Mouse (Mus musculus) heart, embryonic 11.5 days (tissue): Measurements from ENCODE around the gene Gab2. TPM values are rescaled to one million over a fixed set of nuclear protein-coding genes. Genes with fewer than 3 reads are reported as not detected.
A peak's percentile ranks its signal among the peaks of the same experiment; 100 is the strongest.

Source experiments
- ATAC-seq: fragments of 200-750 bp; cut with Nextera tagmentation; replicated peaks from 2 replicates; pipeline ENCODE4 v1.8.0; 2017; ENCODE audit warnings: moderate library complexity; ENCODE audit not compliant: insufficient number of reproducible peaks, low FRiP score, low TSS enrichment
- H3K27ac ChIP-seq: fragments of 300-500 bp; sonication (generic); 2 replicates; pipeline ENCODE4 v1.5.1; 2014; ENCODE audit warnings: mild to moderate bottlenecking, low read depth, low read length
- H3K27me3 ChIP-seq: fragments of 300-500 bp; sonication (generic); 2 replicates; pipeline ENCODE4 v1.6.1; 2014; ENCODE audit warnings: mild to moderate bottlenecking, low read length, mixed read lengths; ENCODE audit not compliant: control insufficient read depth, insufficient read depth
- H3K36me3 ChIP-seq: fragments of 300-500 bp; sonication (generic); 2 replicates; pipeline ENCODE4 v1.6.1; 2014; ENCODE audit warnings: mild to moderate bottlenecking, low read length, moderate library complexity, mixed read lengths; ENCODE audit not compliant: control insufficient read depth, insufficient read depth
- H3K4me1 ChIP-seq: fragments of 300-500 bp; sonication (generic); 2 replicates; pipeline ENCODE4 v1.6.1; 2014; ENCODE audit warnings: low read length; ENCODE audit not compliant: control insufficient read depth, insufficient read depth
- H3K4me2 ChIP-seq: fragments of 300-500 bp; sonication (generic); 2 replicates; pipeline ENCODE4 v1.6.1; 2014; ENCODE audit warnings: mild to moderate bottlenecking, moderate library complexity
- H3K4me3 ChIP-seq: fragments of 300-500 bp; sonication (generic); 2 replicates; pipeline ENCODE4 v1.5.1; 2014; ENCODE audit warnings: low read depth, low read length
- H3K9ac ChIP-seq: fragments of 300-500 bp; sonication (generic); 2 replicates; pipeline ENCODE4 v1.6.1; 2014; ENCODE audit warnings: mild to moderate bottlenecking, low read depth, low read length, moderate library complexity
- H3K9me3 ChIP-seq: fragments of 300-500 bp; sonication (generic); replicated peaks from 2 replicates; pipeline ENCODE4 v1.6.1; 2016; ENCODE audit warnings: low read length; ENCODE audit not compliant: control insufficient read depth
- WGBS: fragments of 180-500 bp; shearing (Covaris S2); extraction: QIAGEN DNeasy Blood & Tissue Kit; methylation state at CpG from one replicate; pipeline ENCODE4 v1.1.7; 2014; ENCODE audit not compliant: insufficient replicate concordance; 5-methylcytosine and 5-hydroxymethylcytosine counted together
- polyA plus RNA-seq: library from polyadenylated mRNA; unstranded; fragments of >200 nt; fragmentation: Nextera tagmentation; extraction: Ambion mirVana; gene quantifications from 2 replicates; pipeline ENCODE4 v1.2.1, GENCODE M21; 2014

The Gab2 gene
- polyA plus RNA-seq: 5.7 and 7.4 TPM in 2 replicates

DNA sequence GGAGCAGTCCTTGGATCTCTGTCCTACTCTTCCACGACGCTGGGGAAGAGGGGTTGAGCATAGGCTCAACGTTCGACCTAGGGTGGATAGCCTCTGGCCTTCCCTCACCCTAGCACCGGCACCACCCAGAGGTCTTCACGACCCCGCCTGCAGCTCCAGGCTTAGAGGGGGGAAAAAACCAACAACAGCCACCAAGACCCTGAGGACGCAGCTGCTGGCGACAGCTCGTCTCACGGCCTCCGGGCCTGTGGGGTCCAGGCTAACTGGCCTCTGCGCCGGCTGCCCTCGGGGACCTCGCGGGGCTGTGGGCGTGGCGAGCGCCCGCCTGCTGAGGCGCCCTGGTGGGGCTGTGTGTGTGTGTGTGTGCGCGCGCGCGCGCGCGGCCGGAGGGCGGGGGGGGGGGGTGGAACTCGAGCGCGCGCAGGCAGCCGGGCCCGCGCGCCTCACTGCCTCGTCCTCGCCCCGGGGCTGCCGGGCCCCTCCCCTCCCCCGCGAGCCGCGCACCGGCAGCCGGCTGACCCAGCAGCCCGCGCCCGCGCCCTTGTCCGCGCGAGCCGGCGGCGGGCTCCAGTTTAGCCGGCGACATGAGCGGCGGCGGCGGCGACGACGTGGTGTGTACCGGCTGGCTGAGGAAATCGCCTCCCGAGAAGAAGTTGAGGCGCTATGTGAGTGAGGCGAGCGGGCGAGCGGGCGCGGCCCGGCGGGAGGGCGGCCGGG lies at the start of gene Gab2:
TSS of gene Gab2 (plus strand) at position 345 of the 717 bp plus-strand sequence.
- Histone ChIP-seq H3K9me3 (no peaks in the 10 kb centered on the region), H3K4me3 (peak within 1 kb of the TSS; percentile 66), H3K4me1 (peaks cover 14% of the 10 kb centered on the region), H3K4me2 (peak within 1 kb of the TSS; percentile 83), H3K27me3 (no peaks in the 10 kb centered on the region), H3K9ac (peak within 1 kb of the TSS; percentile 90), H3K27ac (peak within 1 kb of the TSS; percentile 96), H3K36me3 (no peaks in the 10 kb centered on the region)
- WGBS: under 1% methylated on average over 70 of the region's 83 CpGs
- ATAC-seq: peak; percentile 85

DNA sequence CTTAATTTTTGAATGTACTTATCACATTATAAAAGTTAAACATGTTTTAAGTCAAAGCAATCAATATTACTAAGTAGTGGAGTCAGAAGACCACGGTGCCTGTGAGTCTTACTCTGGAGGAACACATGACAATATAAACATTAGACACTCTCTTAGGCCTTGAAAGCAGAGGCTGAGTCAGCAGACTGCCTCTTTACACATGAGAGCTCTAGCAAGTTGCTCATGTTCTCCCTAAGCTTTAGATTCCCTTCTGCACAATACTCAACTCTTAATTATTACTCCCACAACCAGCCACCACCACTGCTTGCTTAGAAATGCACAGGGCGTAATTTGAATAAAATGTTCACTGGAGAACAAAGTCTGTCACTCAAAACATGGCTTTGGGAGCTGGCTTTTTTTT lies 49.0 kb upstream of the Gab2 start:
- Histone ChIP-seq H3K4me1 (no peaks in the 10 kb centered on the region), H3K36me3 (no peaks in the 10 kb centered on the region)
- 86% methylated on average over 2 of the region's 2 CpGs for WGBS

DNA sequence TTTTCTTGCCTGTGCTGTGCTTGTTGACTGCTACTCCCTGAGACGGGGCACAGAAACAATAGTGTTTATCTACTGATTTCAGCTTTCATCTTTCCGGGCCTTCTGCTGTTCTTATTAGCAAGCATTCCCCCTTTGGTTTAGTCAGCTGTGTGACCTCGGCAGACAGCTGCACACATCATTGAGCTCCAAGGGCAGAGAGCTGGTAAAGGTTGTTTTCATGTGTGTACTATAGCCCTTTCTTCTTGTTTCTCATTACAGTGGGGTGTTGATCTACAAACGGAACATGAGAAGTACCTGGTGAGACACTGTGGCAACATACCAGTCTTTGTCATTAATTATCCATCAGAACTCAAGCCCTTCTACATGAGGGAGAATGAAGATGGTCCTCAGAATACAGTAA lies 41.7 kb upstream of the Gab2 start:
- no peaks in the 10 kb centered on the region for H3K27me3 ChIP-seq
- H3K9me3 ChIP-seq: no peaks in the 10 kb centered on the region
- ATAC-seq: no peak
- 59% methylated on average over 4 of the region's 4 CpGs for WGBS
- 0 out of 2 replicates have a peak, but pooled peaks cover 3% of the 10 kb centered on the region for H3K4me1 ChIP-seq
- H3K27ac ChIP-seq: no peak overlapping the region
- H3K4me3 ChIP-seq: no peak overlapping the region
- no peak overlapping the region for H3K9ac ChIP-seq
- no peak overlapping the region for H3K4me2 ChIP-seq
- no peaks in the 10 kb centered on the region for H3K36me3 ChIP-seq

More for the DNA sequence above, 49.0 kb upstream of the Gab2 start:
- H3K4me2 ChIP-seq: no peak overlapping the region
- ATAC-seq: no peak
- H3K4me3 ChIP-seq: no peak overlapping the region
- no peaks in the 10 kb centered on the region for H3K9me3 ChIP-seq
- no peaks in the 10 kb centered on the region for H3K27me3 ChIP-seq
- no peak overlapping the region for H3K27ac ChIP-seq
- no peak overlapping the region for H3K9ac ChIP-seq

DNA sequence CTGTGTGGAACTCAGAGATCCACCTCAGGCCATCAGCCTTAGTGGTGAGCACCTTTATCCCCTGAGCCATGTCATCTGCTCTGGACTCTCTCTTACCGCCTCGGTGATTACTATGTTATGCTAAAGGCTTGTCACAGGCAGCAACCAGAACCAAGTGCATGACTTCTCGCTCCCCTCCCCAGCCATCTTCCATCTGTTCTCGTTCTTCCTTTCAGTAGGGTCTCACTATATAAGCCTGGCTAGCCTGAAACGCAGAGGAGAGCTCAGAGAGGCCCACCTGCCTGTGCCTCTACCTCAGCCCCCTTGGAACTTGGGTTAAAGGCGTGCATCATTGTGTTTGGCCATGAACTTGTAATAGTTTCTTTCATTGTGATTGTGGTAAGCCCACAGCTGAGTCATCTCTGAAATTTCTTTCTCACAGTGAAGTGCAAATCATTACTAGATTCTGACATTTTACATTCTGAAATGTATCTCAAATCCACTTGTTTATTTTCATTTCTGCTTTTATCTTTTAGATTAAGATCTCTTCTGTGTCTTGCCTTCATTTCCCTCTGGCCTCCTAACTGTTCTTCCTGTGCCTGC lies 39.4 kb upstream of the Gab2 start:
- Histone ChIP-seq H3K9ac (no peak overlapping the region), H3K4me3 (no peak overlapping the region), H3K27me3 (no peaks in the 10 kb centered on the region), H3K4me1 (0 out of 2 replicates have a peak, but pooled peaks cover 3% of the 10 kb centered on the region), H3K9me3 (no peaks in the 10 kb centered on the region), H3K27ac (no peak overlapping the region), H3K4me2 (no peak overlapping the region), H3K36me3 (no peaks in the 10 kb centered on the region; the same call in 1 of the 2 replicates)
- no peak for ATAC-seq
- 81% methylated on average over 6 of the region's 6 CpGs for WGBS

DNA sequence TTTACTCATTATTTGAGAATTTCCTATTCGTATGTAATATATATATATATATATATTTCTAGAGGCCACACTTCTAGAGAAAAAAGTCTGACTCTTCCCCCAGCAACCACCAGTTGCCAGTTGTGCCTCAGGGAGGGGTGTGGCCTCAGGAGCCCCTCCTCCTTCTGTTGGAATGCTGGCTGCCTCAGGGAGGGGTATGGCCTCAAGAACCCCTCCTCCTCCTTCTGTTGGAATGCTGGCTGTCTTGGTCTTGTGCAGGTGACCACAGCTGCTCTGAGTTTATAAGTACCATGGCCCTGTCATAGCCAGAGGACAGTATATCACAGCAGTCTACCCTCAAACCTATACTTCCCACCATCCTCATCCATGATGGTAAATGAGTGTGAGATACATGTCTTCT lies 38.4 kb upstream of the Gab2 start:
- 82% methylated on average over 1 of the region's 1 CpGs for WGBS
- no peaks in the 10 kb centered on the region for H3K27me3 ChIP-seq
- ATAC-seq: no peak

DNA sequence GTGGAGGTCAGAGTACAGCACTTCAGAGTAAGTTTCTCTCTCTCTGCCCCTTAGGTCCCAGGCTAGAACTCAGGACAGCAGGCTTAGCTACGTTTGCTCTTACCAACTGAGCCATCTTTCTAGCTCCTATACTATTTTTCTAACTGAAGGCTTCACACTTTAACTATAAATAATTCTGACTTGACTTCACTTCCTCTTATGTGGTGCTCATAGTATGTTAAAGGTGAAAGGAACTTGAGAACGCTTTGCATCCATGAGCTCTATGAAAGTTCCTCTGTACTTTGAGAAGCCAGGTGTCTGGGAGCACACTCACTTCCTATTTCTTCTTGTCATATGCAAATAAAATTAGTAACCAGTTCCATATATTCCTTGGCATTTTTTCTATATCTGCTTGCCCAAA lies 20.4 kb upstream of the Gab2 start:
- WGBS: 89% methylated on average over 2 of the region's 2 CpGs

More for the DNA sequence above, 38.4 kb upstream of the Gab2 start:
- no peaks in the 10 kb centered on the region for H3K9me3 ChIP-seq
- 0 out of 2 replicates have a peak, but pooled peaks cover 3% of the 10 kb centered on the region for H3K4me1 ChIP-seq
- no peak overlapping the region for H3K9ac ChIP-seq
- H3K27ac ChIP-seq: no peak overlapping the region
- H3K4me3 ChIP-seq: no peak overlapping the region
- H3K36me3 ChIP-seq: no peaks in the 10 kb centered on the region; the same call in 1 of the 2 replicates
- no peak overlapping the region for H3K4me2 ChIP-seq

DNA sequence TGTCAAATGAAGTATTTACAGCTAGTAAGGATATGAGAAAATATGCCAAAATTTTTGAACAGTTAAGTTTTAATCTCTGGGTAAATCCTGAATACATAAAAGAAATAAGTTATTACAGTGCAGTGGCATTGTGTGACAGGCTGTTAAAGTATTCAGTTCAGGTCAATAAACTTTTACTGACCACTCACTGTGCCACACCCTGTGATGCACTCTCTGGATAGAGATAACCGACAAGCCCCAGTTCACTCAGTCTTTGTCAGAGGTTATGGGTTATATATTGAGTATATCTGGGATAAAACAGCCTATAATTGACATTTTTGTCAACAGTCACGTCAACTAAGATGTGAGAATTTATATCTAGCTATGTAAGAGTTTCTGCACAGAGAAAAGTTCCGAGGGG lies 9.9 kb upstream of the Gab2 start:
- no peak for ATAC-seq
- no peak overlapping the region for H3K4me3 ChIP-seq
- H3K27ac ChIP-seq: no peak overlapping the region
- H3K27me3 ChIP-seq: no peaks in the 10 kb centered on the region
- H3K9ac ChIP-seq: no peak overlapping the region
- WGBS: 78% methylated on average over 3 of the region's 3 CpGs
- no peak overlapping the region for H3K4me2 ChIP-seq
- H3K36me3 ChIP-seq: peaks cover 2% of the 10 kb centered on the region; the same call in 1 of the 2 replicates
- H3K4me1 ChIP-seq: no peaks in the 10 kb centered on the region
- no peaks in the 10 kb centered on the region for H3K9me3 ChIP-seq

More for the DNA sequence above, 20.4 kb upstream of the Gab2 start:
- H3K9me3 ChIP-seq: no peaks in the 10 kb centered on the region
- no peak overlapping the region for H3K4me3 ChIP-seq
- H3K27ac ChIP-seq: no peak overlapping the region
- H3K27me3 ChIP-seq: no peaks in the 10 kb centered on the region
- no peak overlapping the region for H3K4me2 ChIP-seq
- no peak overlapping the region for H3K9ac ChIP-seq
- ATAC-seq: no peak
- H3K4me1 ChIP-seq: no peaks in the 10 kb centered on the region
- no peaks in the 10 kb centered on the region for H3K36me3 ChIP-seq

DNA sequence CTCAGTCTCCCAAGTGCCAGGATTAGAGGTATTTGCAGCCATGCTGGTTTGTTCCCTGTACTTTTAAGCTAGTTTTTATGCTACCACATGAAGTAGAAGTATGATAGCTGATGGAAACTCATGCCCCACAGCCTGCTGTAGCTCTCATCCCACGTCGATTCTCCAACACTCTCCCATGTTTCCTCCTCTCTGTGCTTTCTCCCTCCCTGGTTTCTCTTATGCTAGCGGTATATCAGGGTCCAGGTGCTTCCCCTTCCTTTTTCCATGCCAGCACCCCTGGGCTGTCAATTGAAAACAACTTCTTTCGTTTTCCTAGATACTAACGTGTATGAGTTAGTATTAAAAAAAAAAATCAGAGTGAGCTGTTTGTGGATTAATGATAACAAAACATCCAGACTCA lies 9.3 kb upstream of the Gab2 start:
- H3K36me3 ChIP-seq: peaks cover 2% of the 10 kb centered on the region; the same call in 1 of the 2 replicates
- 71% methylated on average over 5 of the region's 5 CpGs for WGBS

More for the DNA sequence above, 9.3 kb upstream of the Gab2 start:
- Histone ChIP-seq H3K27me3 (no peaks in the 10 kb centered on the region), H3K4me3 (no peak overlapping the region), H3K4me1 (no peaks in the 10 kb centered on the region), H3K4me2 (no peak overlapping the region), H3K9ac (no peak overlapping the region), H3K9me3 (no peaks in the 10 kb centered on the region), H3K27ac (no peak overlapping the region)
- no peak for ATAC-seq
